Mouse (Mus musculus) thymus, postnatal 25 days (tissue): ENCODE data around the gene Krt20.

Experiments used
- DNase-seq: peaks from one replicate; pipeline ENCODE4 v3.0.0; 2022

Gene Krt20

GRCm38 (mm10) chr11:99399956-99400549, 37.9 kb downstream of the Krt20 start:
- no peak for DNase-seq

- no peak for DNase-seq
These were observed 39.1 kb downstream of the Krt20 start for GRCm38 (mm10) chr11:99398832-99399231.

- no peak for DNase-seq
These were observed 39.9 kb downstream of the Krt20 start for GRCm38 (mm10) chr11:99398084-99398483.

GRCm38 (mm10) chr11:99396661-99397060, 41.3 kb downstream of the Krt20 start:
- no peak for DNase-seq

GRCm38 (mm10) chr11:99396034-99396433, 41.9 kb downstream of the Krt20 start:
- no peak for DNase-seq

- DNase-seq, result no peak
These were observed 45.5 kb downstream of the Krt20 start for GRCm38 (mm10) chr11:99392492-99392891.

- DNase-seq, result no peak
These were observed 46.6 kb downstream of the Krt20 start for GRCm38 (mm10) chr11:99391375-99391774.

GRCm38 (mm10) chr11:99390866-99391265, 47.1 kb downstream of the Krt20 start:
- DNase-seq, result no peak

- no peak for DNase-seq
These were observed 48.7 kb downstream of the Krt20 start, which contains the start of gene Krt10 for GRCm38 (mm10) chr11:99389264-99389663. Gene Krt10 (minus strand): TSS chr11:99389364.

GRCm38 (mm10) chr11:99388661-99389060, 49.3 kb downstream of the Krt20 start:
- DNase-seq, result no peak

GRCm38 (mm10) chr11:99385813-99386721, 51.9 kb downstream of the Krt20 start:
- DNase-seq, result peak; percentile 70

- DNase-seq, result peak; percentile 63
These were observed 58.4 kb downstream of the Krt20 start for GRCm38 (mm10) chr11:99379568-99379967.
